Mouse (Mus musculus) stomach, postnatal 0 days (tissue): ENCODE results near the gene Atp5d.

ENCODE experiments used
- CTCF ChIP-seq: IDR thresholded peaks from 2 replicates; pipeline ENCODE4 v1.5.1; 2016; ENCODE audit warnings: antibody characterized with exemption, low read depth, mild to moderate bottlenecking, moderate library complexity
- EP300 ChIP-seq: optimal IDR thresholded peaks from 2 replicates; pipeline ENCODE3; 2016; ENCODE audit warnings: antibody characterized with exemption

DNA sequence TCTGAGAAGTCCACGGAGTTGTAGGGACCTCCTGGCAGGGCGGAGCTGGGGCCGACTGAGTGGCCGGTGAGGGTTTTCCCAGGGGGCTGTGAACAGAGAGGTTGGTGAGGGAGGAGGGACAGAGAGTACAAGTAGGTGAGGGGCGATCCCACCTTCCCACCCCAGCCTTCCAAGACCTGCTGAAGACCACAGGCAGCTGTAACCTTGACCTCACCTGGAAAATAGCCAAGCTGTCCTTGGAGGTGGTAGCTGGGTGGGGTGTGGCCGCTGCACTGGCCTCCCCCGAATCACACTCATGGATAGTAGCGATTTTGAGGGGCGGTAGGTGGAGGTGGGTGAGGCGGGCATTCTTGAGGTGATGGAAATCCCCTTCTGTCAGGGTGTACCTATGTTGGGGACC is 3.3 kb upstream of the Atp5d start:
- TF ChIP-seq CTCF (no peak), EP300 (no peak)
